Mouse (Mus musculus): ENCODE measurements around the gene Bri3. TPM values are rescaled to one million over a fixed set of nuclear protein-coding genes. Genes with fewer than 3 reads are reported as not detected.

The Bri3 gene
- polyA plus RNA-seq, 1 experiment from 2014 or later = 87.9 TPM

Other genes with a start within 250 kb of the Bri3 start
- gene Ccz1, start 229.6 kb upstream of the Bri3 start, polyA plus RNA-seq (2015; fragmentation: Nextera tagmentation; extraction: Ambion mirVana) = 80.3 and 87.6 TPM in 2 replicates
- 0.30 and 0.58 TPM in 2 replicates for gene Ocm, start 217.8 kb upstream of the Bri3 start, polyA plus RNA-seq (2015; fragmentation: Nextera tagmentation; extraction: Ambion mirVana)
- gene Lmtk2, start 144.0 kb upstream of the Bri3 start, polyA plus RNA-seq (2015; fragmentation: Nextera tagmentation; extraction: Ambion mirVana) = 3.1 and 3.4 TPM in 2 replicates
- 0.05 and 0.13 TPM in 2 replicates for gene Bhlha15, start 54.2 kb upstream of the Bri3 start, polyA plus RNA-seq (2015; fragmentation: Nextera tagmentation; extraction: Ambion mirVana)
- 37.6 and 51.3 TPM in 2 replicates for gene Tecpr1, start 20.8 kb upstream of the Bri3 start, polyA plus RNA-seq (2015; fragmentation: Nextera tagmentation; extraction: Ambion mirVana)
- gene Baiap2l1, start 113.7 kb downstream of the Bri3 start, polyA plus RNA-seq (2015; fragmentation: Nextera tagmentation; extraction: Ambion mirVana) = 2.3 and 2.7 TPM in 2 replicates

Measured in thymus, postnatal 0 days (tissue).